Mouse (Mus musculus) megakaryocyte, embryonic 14.5 days (primary cell): Measurements from ENCODE around the gene Olfr804.

Experiments used
- FLI1 ChIP-seq: IDR thresholded peaks from 2 replicates; pipeline ENCODE4 v1.6.1; 2012; ENCODE audit warnings: low read length, inconsistent platforms, mixed read lengths
- GATA1 ChIP-seq: IDR thresholded peaks from 3 replicates; pipeline ENCODE4 v1.6.1; 2012; ENCODE audit warnings: mixed read lengths, low read length, inconsistent platforms, borderline replicate concordance

DNA sequence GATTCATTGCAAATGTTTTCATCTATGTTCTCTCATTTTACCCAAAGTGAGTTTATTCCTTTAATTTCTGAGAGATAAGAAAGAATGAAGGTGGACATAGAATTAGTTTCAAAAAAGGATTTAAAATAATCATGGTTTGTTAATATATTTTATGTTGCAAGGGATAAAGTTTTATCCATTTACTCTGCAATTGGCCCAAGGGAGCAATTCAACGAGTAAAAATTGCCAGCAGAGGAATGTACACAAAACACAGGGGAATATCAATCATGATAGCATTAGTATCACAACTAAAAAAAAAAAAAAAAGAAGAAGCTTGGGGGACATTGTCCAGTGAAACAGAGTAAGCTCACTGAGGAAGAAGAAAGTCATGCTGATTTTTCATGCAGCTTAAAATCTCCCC lies 14.9 kb upstream of the Olfr804 start, which contains the start of gene Olfr802:
- no peak for TF ChIP-seq FLI1
- TF ChIP-seq GATA1: no peak
